Mouse (Mus musculus) liver, embryonic 16.5 days (tissue): ENCODE data around the gene Nipsnap1. TPM values are rescaled to one million over a fixed set of nuclear protein-coding genes. Genes with fewer than 3 reads are reported as not detected.

Experiments
- ATAC-seq: fragments of 200-750 bp; cut with Nextera tagmentation; 2 replicates; pipeline ENCODE4 v1.8.0; 2017; ENCODE audit warnings: low read depth, mild to moderate bottlenecking, moderate number of reproducible peaks, moderate library complexity
- H3K27ac ChIP-seq: fragments of 300-500 bp; sonication (generic); 2 replicates; pipeline ENCODE4 v1.5.1; 2014; ENCODE audit warnings: mild to moderate bottlenecking, low read length
- H3K27me3 ChIP-seq: fragments of 300-500 bp; sonication (generic); 2 replicates; pipeline ENCODE4 v1.6.1; 2014; ENCODE audit warnings: low read depth, low read length, mixed read lengths; ENCODE audit not compliant: control insufficient read depth, insufficient read depth
- H3K36me3 ChIP-seq: fragments of 300-500 bp; sonication (generic); 2 replicates; pipeline ENCODE4 v1.6.1; 2014; ENCODE audit warnings: mild to moderate bottlenecking; ENCODE audit not compliant: control insufficient read depth, insufficient read depth
- H3K4me1 ChIP-seq: fragments of 300-500 bp; sonication (generic); 2 replicates; pipeline ENCODE4 v1.6.1; 2014; ENCODE audit warnings: low read depth, low read length, mixed read lengths; ENCODE audit not compliant: control insufficient read depth
- H3K4me2 ChIP-seq: fragments of 300-500 bp; sonication (generic); 2 replicates; pipeline ENCODE4 v1.6.1; 2014; ENCODE audit warnings: low read depth, low read length, mixed read lengths
- H3K4me3 ChIP-seq: fragments of 300-500 bp; sonication (generic); 2 replicates; pipeline ENCODE4 v1.5.1; 2014; ENCODE audit warnings: low read depth, mild to moderate bottlenecking, low read length
- H3K9ac ChIP-seq: fragments of 300-500 bp; sonication (generic); 2 replicates; pipeline ENCODE4 v1.6.1; 2014; ENCODE audit warnings: low read depth, low read length
- H3K9me3 ChIP-seq: fragments of 300-500 bp; sonication (generic); replicated peaks from 2 replicates; pipeline ENCODE4 v1.6.1; 2016; ENCODE audit warnings: low read length; ENCODE audit not compliant: control insufficient read depth
- WGBS: fragments of 180-500 bp; shearing (Covaris S2); extraction: QIAGEN DNeasy Blood & Tissue Kit; methylation state at CpG from one replicate; pipeline ENCODE4 v1.1.7; 2014; ENCODE audit not compliant: insufficient replicate concordance; 5-methylcytosine and 5-hydroxymethylcytosine counted together
- polyA plus RNA-seq: library from polyadenylated mRNA; unstranded; fragments of >200 nt; fragmentation: Nextera tagmentation; extraction: Ambion mirVana; gene quantifications from 2 replicates; pipeline ENCODE4 v1.2.1, GENCODE M21; 2015

Nipsnap1 gene
- polyA plus RNA-seq, 1 experiment from 2014 or later, result 106 TPM

- 40% methylated on average over 11 of the region's 11 CpGs for whole genome bisulfite sequencing
- no peak for ATAC-seq
- Histone ChIP-seq H3K9me3 (no peaks in the 10 kb centered on the region), H3K27ac (no peak overlapping the region), H3K9ac (no peak overlapping the region), H3K36me3 (no peaks in the 10 kb centered on the region), H3K4me2 (no peak overlapping the region), H3K4me1 (no peaks in the 10 kb centered on the region), H3K27me3 (no peaks in the 10 kb centered on the region), H3K4me3 (no peak overlapping the region)
Observed at GRCm38 (mm10) chr11:4861816-4862604, 11.7 kb upstream of the Nipsnap1 start.

- Histone ChIP-seq H3K27me3 (no peaks in the 10 kb centered on the region), H3K9ac (no peak overlapping the region), H3K4me3 (no peak overlapping the region), H3K36me3 (no peaks in the 10 kb centered on the region), H3K9me3 (no peaks in the 10 kb centered on the region), H3K27ac (no peak overlapping the region), H3K4me2 (no peak overlapping the region), H3K4me1 (no peaks in the 10 kb centered on the region)
- ATAC-seq, result no peak
- WGBS, result 81% methylated on average over 1 of the region's 1 CpGs
Observed at GRCm38 (mm10) chr11:4862730-4863129, 11.0 kb upstream of the Nipsnap1 start.

- no peaks in the 10 kb centered on the region for H3K36me3 ChIP-seq
- no peak overlapping the region for H3K4me2 ChIP-seq
- no peak overlapping the region for H3K9ac ChIP-seq
- H3K4me1 ChIP-seq, result no peaks in the 10 kb centered on the region
- 24% methylated on average over 10 of the region's 10 CpGs for WGBS
- no peak for ATAC-seq
- H3K9me3 ChIP-seq, result no peaks in the 10 kb centered on the region
- H3K27me3 ChIP-seq, result no peaks in the 10 kb centered on the region
- no peak overlapping the region for H3K27ac ChIP-seq
- H3K4me3 ChIP-seq, result no peak overlapping the region
Observed at GRCm38 (mm10) chr11:4865645-4866251, 8.0 kb upstream of the Nipsnap1 start.

GRCm38 (mm10) chr11:4874551-4874950 lies 800 bp downstream of the Nipsnap1 start:
- peak; percentile 92 for ATAC-seq
- peak overlapping the region; percentile 80 for H3K4me2 ChIP-seq
- 6% methylated on average over 10 of the region's 10 CpGs for WGBS
- H3K4me1 ChIP-seq, result peaks cover 11% of the 10 kb centered on the region
- peak overlapping the region; percentile 68 for H3K4me3 ChIP-seq
- H3K36me3 ChIP-seq, result peaks cover 6% of the 10 kb centered on the region
- no peaks in the 10 kb centered on the region for H3K9me3 ChIP-seq
- H3K27ac ChIP-seq, result peak overlapping the region; percentile 72
- H3K27me3 ChIP-seq, result no peaks in the 10 kb centered on the region
- H3K9ac ChIP-seq, result peak overlapping the region; percentile 42

- H3K9ac ChIP-seq, result no peak overlapping the region
- WGBS, result 56% methylated on average over 4 of the region's 4 CpGs
- no peak overlapping the region for H3K4me3 ChIP-seq
- no peak overlapping the region for H3K27ac ChIP-seq
- H3K4me1 ChIP-seq, result peaks cover 2% of the 10 kb centered on the region
- no peak for ATAC-seq
- H3K4me2 ChIP-seq, result no peak overlapping the region
- H3K36me3 ChIP-seq, result peaks cover 6% of the 10 kb centered on the region
- H3K27me3 ChIP-seq, result no peaks in the 10 kb centered on the region
- no peaks in the 10 kb centered on the region for H3K9me3 ChIP-seq
Observed at GRCm38 (mm10) chr11:4881087-4881486, 7.3 kb downstream of the Nipsnap1 start.

GRCm38 (mm10) chr11:4882892-4883627 lies 9.3 kb downstream of the Nipsnap1 start:
- 54% methylated on average over 14 of the region's 14 CpGs for WGBS
- peak overlapping the region; percentile 15; the same call in 1 of the 2 replicates for H3K4me3 ChIP-seq
- no peaks in the 10 kb centered on the region for H3K27me3 ChIP-seq
- H3K36me3 ChIP-seq, result no peaks in the 10 kb centered on the region
- H3K4me1 ChIP-seq, result peaks cover 2% of the 10 kb centered on the region
- H3K9ac ChIP-seq, result no peak overlapping the region
- H3K4me2 ChIP-seq, result peak overlapping the region; percentile 41
- peak overlapping the region; percentile 77 for H3K27ac ChIP-seq
- peak; percentile 90 for ATAC-seq
- no peaks in the 10 kb centered on the region for H3K9me3 ChIP-seq

- Histone ChIP-seq H3K9me3 (no peaks in the 10 kb centered on the region), H3K9ac (no peak overlapping the region), H3K27me3 (no peaks in the 10 kb centered on the region), H3K27ac (no peak overlapping the region), H3K36me3 (no peaks in the 10 kb centered on the region), H3K4me1 (peaks cover 2% of the 10 kb centered on the region), H3K4me2 (no peak overlapping the region), H3K4me3 (no peak overlapping the region)
- ATAC-seq, result no peak
- 57% methylated on average over 2 of the region's 2 CpGs for WGBS
Observed at GRCm38 (mm10) chr11:4885385-4885903, 11.7 kb downstream of the Nipsnap1 start.

- Histone ChIP-seq H3K27me3 (no peaks in the 10 kb centered on the region), H3K36me3 (no peaks in the 10 kb centered on the region), H3K4me1 (peaks cover 2% of the 10 kb centered on the region), H3K9ac (no peak overlapping the region), H3K4me2 (no peak overlapping the region), H3K4me3 (no peak overlapping the region), H3K27ac (no peak overlapping the region), H3K9me3 (no peaks in the 10 kb centered on the region)
- 69% methylated on average over 3 of the region's 3 CpGs for WGBS
- ATAC-seq, result no peak
Observed at GRCm38 (mm10) chr11:4886987-4887386, 13.2 kb downstream of the Nipsnap1 start.
